Mouse (Mus musculus) brain, adult 10 weeks (tissue): ENCODE results near the gene Olfr358. TPM values are rescaled to one million over a fixed set of nuclear protein-coding genes. Genes with fewer than 3 reads are reported as not detected.

Experiments used
- polyA plus RNA-seq: library from polyadenylated mRNA; stranded (reverse); fragments of 350-450 nt; fragmentation: Illumina TruSeq; extraction: RNeasy Lipid Tissue Mini Kit (QIAGEN cat#74804); gene quantifications from one replicate; pipeline ENCODE4 v1.2.3, GENCODE M21; 2015; ENCODE audit warnings: low read depth, low replicate concordance

Olfr358 gene
- polyA plus RNA-seq: not detected

DNA sequence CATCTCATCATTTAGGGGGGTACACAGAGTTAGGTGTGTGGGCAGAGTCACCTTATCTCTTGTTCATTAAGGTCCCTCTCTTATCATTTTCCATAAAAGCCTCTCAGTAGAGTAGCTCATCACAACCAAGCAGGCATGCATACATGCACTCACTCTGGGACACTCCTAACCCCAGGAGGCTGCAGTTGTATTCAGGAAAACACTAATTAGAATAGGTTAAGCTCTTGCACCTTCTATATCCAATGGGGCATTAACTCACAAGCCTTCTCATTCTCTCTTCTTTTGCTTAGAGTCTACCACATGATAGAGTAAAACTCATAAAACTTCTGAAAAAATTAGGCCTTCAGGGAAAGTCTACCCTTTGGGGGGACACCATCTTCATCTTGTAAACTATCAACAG, at the start of gene Olfr358:
Gene Olfr358, minus strand, starts transcription at position 101 of the 400 bp plus-strand sequence.

DNA sequence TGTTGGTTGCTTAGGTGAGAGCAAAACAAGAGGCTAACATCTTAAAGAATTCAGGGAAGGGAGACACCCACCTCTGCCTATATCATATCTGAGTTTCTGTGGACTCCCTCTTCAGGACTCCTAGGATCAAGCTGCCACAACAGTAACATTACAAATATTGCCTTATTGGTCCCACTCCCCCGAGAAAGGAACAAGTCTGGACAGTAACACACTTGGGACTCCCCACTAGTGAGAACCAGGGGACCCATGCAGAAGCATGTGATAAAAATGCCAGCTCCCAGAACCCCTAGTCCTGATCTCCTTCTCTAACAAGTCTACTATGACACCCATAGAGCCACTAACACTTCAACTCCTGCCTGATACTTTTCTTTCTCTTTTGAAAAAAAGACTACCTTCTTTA, 15.6 kb downstream of the Olfr358 start, which contains the start of gene Olfr357:
Gene Olfr357, plus strand, starts transcription at position 301 of the 400 bp plus-strand sequence.

Other genes with a start within 250 kb of the Olfr358 start
- not detected for gene Olfr348, start 225.1 kb downstream of the Olfr358 start, polyA plus RNA-seq
- not detected for gene Olfr50, start 218.8 kb downstream of the Olfr358 start, polyA plus RNA-seq
- gene Olfr3, start 192.3 kb downstream of the Olfr358 start, polyA plus RNA-seq: not detected
- gene Olfr350, start 163.0 kb downstream of the Olfr358 start, polyA plus RNA-seq: not detected
- not detected for gene Olfr351, start 146.7 kb downstream of the Olfr358 start, polyA plus RNA-seq
- gene Olfr352, start 140.9 kb downstream of the Olfr358 start, polyA plus RNA-seq: not detected
- not detected for gene Olfr353, start 116.4 kb downstream of the Olfr358 start, polyA plus RNA-seq
- not detected for gene Olfr354, start 103.7 kb downstream of the Olfr358 start, polyA plus RNA-seq
- gene Olfr355, start 80.4 kb downstream of the Olfr358 start, polyA plus RNA-seq: not detected
- not detected for gene Olfr356, start 72.2 kb downstream of the Olfr358 start, polyA plus RNA-seq
- not detected for gene Olfr357, start 15.5 kb downstream of the Olfr358 start, polyA plus RNA-seq
- not detected for gene Olfr360, start 56.4 kb upstream of the Olfr358 start, polyA plus RNA-seq
- gene Olfr361, start 80.0 kb upstream of the Olfr358 start, polyA plus RNA-seq: not detected
- not detected for gene Olfr362, start 108.6 kb upstream of the Olfr358 start, polyA plus RNA-seq
- gene Olfr364-ps1, start 130.0 kb upstream of the Olfr358 start, polyA plus RNA-seq: not detected
- gene Olfr365, start 178.9 kb upstream of the Olfr358 start, polyA plus RNA-seq: not detected
- gene Olfr366, start 202.2 kb upstream of the Olfr358 start, polyA plus RNA-seq: not detected